Mouse (Mus musculus): ENCODE data around the gene Atrip. TPM values are rescaled to one million over a fixed set of nuclear protein-coding genes. Genes with fewer than 3 reads are reported as not detected.

Gene Atrip
- polyA plus RNA-seq, 1 experiment: 10.2 TPM

DNA sequence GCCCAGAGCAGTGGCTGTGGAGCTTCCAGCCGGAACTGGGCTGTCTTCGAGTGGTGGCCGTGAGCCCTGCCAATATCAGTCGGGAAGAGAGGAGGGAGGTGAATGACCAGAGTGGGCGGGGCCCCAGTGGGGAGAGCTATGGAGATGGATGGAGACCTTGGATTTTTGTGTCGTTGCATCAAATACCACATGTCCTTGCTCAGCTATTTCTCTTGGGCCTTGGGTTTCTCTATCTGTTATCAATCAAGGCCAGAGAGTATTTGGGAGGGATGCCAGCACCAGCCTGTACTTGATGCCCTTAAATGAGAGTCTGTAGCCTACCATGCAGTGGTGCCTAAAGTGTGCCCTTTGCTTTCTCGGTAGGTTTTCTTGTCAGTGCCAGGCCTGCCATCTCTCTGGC lies 29.3 kb upstream of the Atrip start:
- H3K4me1 ChIP-seq (ENCODE audit: control insufficient read depth, insufficient read depth, low read length): no peaks in the 10 kb centered on the region; the same call in 1 of the 2 replicates
- no peak for TF ChIP-seq CTCF (IDR thresholded peaks at IDR 0.05; ENCODE audit: control insufficient read depth, insufficient read depth, low read length)
- TF ChIP-seq POLR2A (IDR thresholded peaks at IDR 0.05; ENCODE audit: borderline replicate concordance, control insufficient read depth, low read depth, low read length): no peak
- no peak overlapping the region for H3K4me3 ChIP-seq (replicated peaks; ENCODE audit: control insufficient read depth, low read depth, low read length)
- H3K27ac ChIP-seq (ENCODE audit: control insufficient read depth, insufficient read depth, low read depth, low read length, poor library complexity): no peak overlapping the region
- 74% methylated on average over 7 of the region's 7 CpGs for WGBS

GRCm38 (mm10) chr9:109102541-109102940 lies 28.6 kb upstream of the Atrip start:
- Histone ChIP-seq H3K4me1 (ENCODE audit: control insufficient read depth, insufficient read depth, low read length) (no peaks in the 10 kb centered on the region; the same call in 1 of the 2 replicates), H3K27ac (ENCODE audit: control insufficient read depth, insufficient read depth, low read depth, low read length, poor library complexity) (no peak overlapping the region), H3K4me3 (replicated peaks; ENCODE audit: control insufficient read depth, low read depth, low read length) (no peak overlapping the region)
- 76% methylated on average over 3 of the region's 3 CpGs for WGBS
- TF ChIP-seq POLR2A (IDR thresholded peaks at IDR 0.05; ENCODE audit: borderline replicate concordance, control insufficient read depth, low read depth, low read length) (no peak), CTCF (IDR thresholded peaks at IDR 0.05; ENCODE audit: control insufficient read depth, insufficient read depth, low read length) (no peak)

GRCm38 (mm10) chr9:109101933-109102445 lies 28.1 kb upstream of the Atrip start:
- WGBS: 83% methylated on average over 5 of the region's 5 CpGs
- Histone ChIP-seq H3K4me3 (replicated peaks; ENCODE audit: control insufficient read depth, low read depth, low read length) (no peak overlapping the region), H3K27ac (ENCODE audit: control insufficient read depth, insufficient read depth, low read depth, low read length, poor library complexity) (no peak overlapping the region), H3K4me1 (ENCODE audit: control insufficient read depth, insufficient read depth, low read length) (no peaks in the 10 kb centered on the region; the same call in 1 of the 2 replicates)
- TF ChIP-seq POLR2A (IDR thresholded peaks at IDR 0.05; ENCODE audit: borderline replicate concordance, control insufficient read depth, low read depth, low read length) (no peak), CTCF (IDR thresholded peaks at IDR 0.05; ENCODE audit: control insufficient read depth, insufficient read depth, low read length) (no peak)

DNA sequence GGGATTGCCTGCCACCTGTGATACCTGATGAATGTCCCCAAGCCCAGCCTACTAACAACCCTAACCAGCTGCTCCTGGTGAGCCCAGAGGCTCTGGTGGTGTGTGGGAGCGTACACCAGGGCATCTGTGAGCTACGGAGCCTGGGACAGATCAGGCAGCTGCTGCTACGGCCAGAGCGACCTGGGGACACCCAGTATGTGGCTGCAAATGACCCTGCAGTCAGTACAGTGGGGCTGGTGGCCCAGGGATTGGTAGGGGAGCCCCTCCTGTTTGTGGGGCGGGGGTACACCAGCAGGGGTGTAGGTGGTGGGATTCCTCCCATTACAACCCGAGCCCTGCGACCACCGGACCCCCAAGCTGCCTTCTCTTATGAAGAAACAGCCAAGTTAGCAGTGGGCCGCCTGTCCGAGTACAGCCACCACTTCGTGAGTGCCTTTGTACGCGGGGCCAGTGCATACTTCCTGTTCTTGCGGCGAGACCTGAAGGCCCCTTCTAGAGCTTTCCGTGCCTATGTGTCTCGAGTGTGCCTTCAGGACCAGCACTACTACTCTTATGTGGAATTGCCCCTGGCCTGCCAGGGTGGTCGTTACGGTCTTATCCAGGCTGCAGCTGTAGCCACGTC lies 26.5 kb upstream of the Atrip start:
- Histone ChIP-seq H3K4me1 (ENCODE audit: control insufficient read depth, insufficient read depth, low read length) (no peaks in the 10 kb centered on the region; the same call in 1 of the 2 replicates), H3K27ac (ENCODE audit: control insufficient read depth, insufficient read depth, low read depth, low read length, poor library complexity) (no peak overlapping the region), H3K4me3 (replicated peaks; ENCODE audit: control insufficient read depth, low read depth, low read length) (no peak overlapping the region)
- TF ChIP-seq CTCF (IDR thresholded peaks at IDR 0.05; ENCODE audit: control insufficient read depth, insufficient read depth, low read length) (no peak), POLR2A (IDR thresholded peaks at IDR 0.05; ENCODE audit: borderline replicate concordance, control insufficient read depth, low read depth, low read length) (no peak)
- 43% methylated on average over 20 of the region's 20 CpGs for WGBS

DNA sequence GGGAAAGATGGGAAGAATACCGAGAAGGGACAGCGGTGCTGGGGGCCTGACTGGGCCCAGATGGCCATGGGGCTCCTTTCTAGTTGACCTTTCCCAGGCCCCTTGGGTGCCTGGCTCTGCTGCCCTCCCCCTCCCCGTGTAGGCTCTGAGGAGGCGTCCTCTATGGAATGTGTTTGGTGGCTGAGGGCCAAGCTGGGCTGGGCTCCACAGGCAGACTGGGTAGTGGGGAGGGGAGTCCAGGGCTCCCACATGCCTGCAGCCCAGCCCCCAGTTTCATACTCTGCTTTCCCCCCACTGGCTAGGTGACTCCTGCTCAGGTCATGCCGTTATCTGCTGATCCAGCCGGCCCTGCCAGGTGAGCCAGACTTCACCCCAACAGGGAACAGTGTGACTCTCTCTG lies 25.0 kb upstream of the Atrip start:
- 89% methylated on average over 6 of the region's 6 CpGs for whole genome bisulfite sequencing
- H3K4me3 ChIP-seq (replicated peaks; ENCODE audit: control insufficient read depth, low read depth, low read length): no peak overlapping the region
- TF ChIP-seq CTCF (IDR thresholded peaks at IDR 0.05; ENCODE audit: control insufficient read depth, insufficient read depth, low read length): no peak
- no peak for TF ChIP-seq POLR2A (IDR thresholded peaks at IDR 0.05; ENCODE audit: borderline replicate concordance, control insufficient read depth, low read depth, low read length)
- no peak overlapping the region for H3K27ac ChIP-seq (ENCODE audit: control insufficient read depth, insufficient read depth, low read depth, low read length, poor library complexity)
- H3K4me1 ChIP-seq (ENCODE audit: control insufficient read depth, insufficient read depth, low read length): no peaks in the 10 kb centered on the region; the same call in 1 of the 2 replicates

DNA sequence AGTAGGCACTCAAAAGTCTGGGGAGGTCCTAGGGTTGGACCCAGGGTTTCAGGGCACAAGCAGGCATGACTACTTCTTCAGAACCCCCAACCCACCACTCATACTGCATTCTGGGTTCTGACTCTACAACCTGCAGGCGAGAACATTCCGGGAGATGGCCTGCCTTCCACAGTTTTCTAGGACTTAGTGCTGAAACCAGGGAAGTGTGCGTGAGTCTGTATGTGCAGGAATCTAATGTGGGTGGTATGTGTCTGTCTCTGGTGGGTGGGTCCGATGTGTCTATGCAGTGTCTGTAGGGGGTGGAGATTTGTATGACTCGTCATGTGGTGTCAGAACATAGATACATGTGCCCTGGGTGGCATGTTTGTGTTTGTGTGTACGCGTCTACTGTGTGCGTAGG lies 24.4 kb upstream of the Atrip start:
- WGBS: 83% methylated on average over 8 of the region's 8 CpGs
- TF ChIP-seq CTCF (IDR thresholded peaks at IDR 0.05; ENCODE audit: control insufficient read depth, insufficient read depth, low read length) (no peak), POLR2A (IDR thresholded peaks at IDR 0.05; ENCODE audit: borderline replicate concordance, control insufficient read depth, low read depth, low read length) (no peak)
- Histone ChIP-seq H3K27ac (ENCODE audit: control insufficient read depth, insufficient read depth, low read depth, low read length, poor library complexity) (no peak overlapping the region), H3K4me3 (replicated peaks; ENCODE audit: control insufficient read depth, low read depth, low read length) (no peak overlapping the region), H3K4me1 (ENCODE audit: control insufficient read depth, insufficient read depth, low read length) (no peaks in the 10 kb centered on the region; the same call in 1 of the 2 replicates)

DNA sequence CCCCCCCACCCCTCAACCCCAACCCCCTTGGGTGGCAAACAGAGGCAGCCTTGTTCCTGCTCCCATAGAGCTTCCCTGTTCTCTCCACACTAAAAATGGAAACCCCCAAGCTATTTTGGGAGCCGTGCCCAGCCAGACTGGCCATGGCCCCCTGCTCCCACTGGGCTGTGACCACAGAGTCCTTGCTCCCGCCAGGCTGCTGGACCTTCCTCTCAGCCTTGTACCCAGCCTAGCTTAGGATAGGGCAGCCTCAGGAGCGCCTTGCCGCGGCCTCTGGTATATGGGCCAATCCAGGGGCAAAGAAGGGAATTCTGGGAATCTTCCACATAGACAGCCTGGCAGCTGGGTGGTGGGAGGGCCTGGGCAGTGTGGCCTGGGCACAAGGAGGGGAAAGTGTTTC lies 23.9 kb upstream of the Atrip start:
- 76% methylated on average over 5 of the region's 5 CpGs for WGBS

GRCm38 (mm10) chr9:109097291-109097690 lies 23.4 kb upstream of the Atrip start:
- TF ChIP-seq POLR2A (IDR thresholded peaks at IDR 0.05; ENCODE audit: borderline replicate concordance, control insufficient read depth, low read depth, low read length) (no peak), CTCF (IDR thresholded peaks at IDR 0.05; ENCODE audit: control insufficient read depth, insufficient read depth, low read length) (no peak)
- Histone ChIP-seq H3K4me3 (replicated peaks; ENCODE audit: control insufficient read depth, low read depth, low read length) (no peak overlapping the region), H3K4me1 (ENCODE audit: control insufficient read depth, insufficient read depth, low read length) (no peaks in the 10 kb centered on the region; the same call in 1 of the 2 replicates), H3K27ac (ENCODE audit: control insufficient read depth, insufficient read depth, low read depth, low read length, poor library complexity) (no peak overlapping the region)
- WGBS: 74% methylated on average over 6 of the region's 6 CpGs

More for the DNA sequence above, 23.9 kb upstream of the Atrip start:
- no peak overlapping the region for H3K4me3 ChIP-seq (replicated peaks; ENCODE audit: control insufficient read depth, low read depth, low read length)
- H3K27ac ChIP-seq (ENCODE audit: control insufficient read depth, insufficient read depth, low read depth, low read length, poor library complexity): no peak overlapping the region; the same call in 1 of the 2 replicates
- no peaks in the 10 kb centered on the region; the same call in 1 of the 2 replicates for H3K4me1 ChIP-seq (ENCODE audit: control insufficient read depth, insufficient read depth, low read length)
- TF ChIP-seq POLR2A (IDR thresholded peaks at IDR 0.05; ENCODE audit: borderline replicate concordance, control insufficient read depth, low read depth, low read length) (no peak), CTCF (IDR thresholded peaks at IDR 0.05; ENCODE audit: control insufficient read depth, insufficient read depth, low read length) (no peak)

All from bone marrow, adult 2 months (tissue).